Mouse (Mus musculus) liver, embryonic 14.5 days (tissue): ENCODE data around the gene Ywhae.

Experiments used
- CTCF ChIP-seq: IDR thresholded peaks from 2 replicates; pipeline ENCODE4 v1.5.1; 2016; ENCODE audit warnings: antibody characterized with exemption, low read depth, control low read depth
- EP300 ChIP-seq: IDR thresholded peaks from 2 replicates; pipeline ENCODE4 v1.6.1; 2016; ENCODE audit warnings: antibody characterized with exemption, low read depth

DNA sequence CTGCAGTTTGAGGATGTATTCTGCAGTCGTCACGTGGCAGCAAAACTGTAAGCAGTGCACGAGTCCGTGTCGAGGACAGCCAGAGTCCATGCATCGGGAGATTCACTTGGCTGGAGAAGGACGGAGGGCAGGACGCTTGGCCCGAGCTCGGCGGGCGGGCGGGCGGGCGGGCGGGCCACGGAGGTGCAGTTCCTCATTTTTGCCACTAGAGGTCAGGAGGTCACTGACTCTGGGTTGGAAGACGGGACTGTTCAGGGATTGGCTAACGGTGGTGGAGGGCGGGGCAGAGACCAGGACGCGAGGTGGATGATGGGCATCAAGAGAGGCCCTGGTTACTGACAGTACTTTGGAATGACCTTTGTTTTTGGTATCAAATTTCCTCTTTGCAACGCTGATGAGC, 36.5 kb downstream of the Ywhae start:
- TF ChIP-seq EP300 (no peak), CTCF (peak; percentile 94)
